Mouse (Mus musculus) liver (tissue): ENCODE results near the gene Tmem230.

Source experiments
- DNase-seq: peaks from one replicate; pipeline ENCODE4 v3.0.0-alpha.2; 2020; ENCODE audit warnings: mixed read lengths

The Tmem230 gene

GRCm38 (mm10) chr2:132232413-132232945 is 15.1 kb downstream of the Tmem230 start:
- DNase-seq, result no peak

GRCm38 (mm10) chr2:132224359-132224758 is 23.2 kb downstream of the Tmem230 start:
- no peak for DNase-seq

- DNase-seq, result no peak
These were observed 26.0 kb downstream of the Tmem230 start for GRCm38 (mm10) chr2:132221611-132222073.

- DNase-seq, result no peak
These were observed 35.5 kb downstream of the Tmem230 start for GRCm38 (mm10) chr2:132211995-132212656.

GRCm38 (mm10) chr2:132210806-132211312 is 36.7 kb downstream of the Tmem230 start:
- no peak for DNase-seq

- peak; percentile 51 for DNase-seq
These were observed 39.2 kb downstream of the Tmem230 start for GRCm38 (mm10) chr2:132208246-132208881.

GRCm38 (mm10) chr2:132206316-132206881 is 41.2 kb downstream of the Tmem230 start:
- DNase-seq, result no peak

- DNase-seq, result no peak
These were observed 42.1 kb downstream of the Tmem230 start for GRCm38 (mm10) chr2:132205549-132205948.

- DNase-seq, result no peak
These were observed 43.8 kb downstream of the Tmem230 start for GRCm38 (mm10) chr2:132203773-132204172.

- no peak for DNase-seq
These were observed 44.4 kb downstream of the Tmem230 start for GRCm38 (mm10) chr2:132203186-132203585.

- no peak for DNase-seq
These were observed 49.3 kb downstream of the Tmem230 start for GRCm38 (mm10) chr2:132198017-132198933.

GRCm38 (mm10) chr2:132195602-132196001 is 52.0 kb downstream of the Tmem230 start:
- DNase-seq, result no peak

GRCm38 (mm10) chr2:132190602-132191161 is 56.9 kb downstream of the Tmem230 start:
- no peak for DNase-seq
